Mouse (Mus musculus) lung, postnatal 0 days (tissue): ENCODE data around the gene 4930595D18Rik.

Experiments used
- CTCF ChIP-seq: IDR thresholded peaks from 2 replicates; pipeline ENCODE4 v1.5.1; 2016; ENCODE audit warnings: antibody characterized with exemption, mild to moderate bottlenecking
- EP300 ChIP-seq: IDR thresholded peaks from 2 replicates; pipeline ENCODE4 v1.6.1; 2016; ENCODE audit warnings: antibody characterized with exemption, mild to moderate bottlenecking, control low read depth

DNA sequence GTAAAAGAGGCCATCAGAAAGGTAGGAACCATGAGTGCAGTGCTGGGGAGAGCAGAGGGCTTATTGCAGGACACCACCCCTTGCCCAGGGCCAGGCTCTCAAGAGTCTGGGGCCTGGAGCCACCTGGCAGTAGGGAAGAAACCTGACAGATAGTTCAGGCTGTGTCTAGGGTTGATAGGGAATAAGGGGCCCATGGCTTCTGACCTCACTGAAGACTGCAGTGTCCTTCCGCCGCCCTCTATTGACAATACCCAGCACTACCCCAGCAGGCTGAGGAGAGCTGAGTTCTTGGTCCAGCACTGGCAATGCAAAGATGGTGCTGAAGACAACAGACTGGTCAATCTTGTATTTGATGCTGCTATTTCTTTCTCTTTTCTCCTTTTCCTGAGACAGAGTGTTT, 47.2 kb downstream of the 4930595D18Rik start:
- TF ChIP-seq CTCF (peak; percentile 34), EP300 (no peak)
